In the genomic region with DNA sequence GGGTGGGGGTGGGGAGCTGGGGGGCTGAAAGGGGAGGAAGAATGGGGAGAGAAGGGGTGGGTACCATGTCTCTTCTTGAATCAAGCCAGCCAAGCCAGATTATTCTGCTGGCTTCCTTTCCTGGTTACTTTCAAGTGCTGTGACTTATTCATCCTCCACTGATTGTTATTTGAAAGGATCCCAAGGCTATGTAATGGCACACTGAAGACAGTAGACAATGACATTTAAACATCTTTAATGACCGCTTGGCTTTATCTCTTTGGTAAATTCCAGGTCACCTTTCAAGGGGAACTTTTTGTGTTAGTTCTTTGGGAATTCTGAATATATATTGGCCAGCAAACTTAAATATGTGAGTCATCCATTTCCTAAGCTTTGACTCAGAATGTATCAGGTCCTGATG, we compare ENCODE assay signal across 14 mouse cellular contexts. TPM values are rescaled to one million over a fixed set of nuclear protein-coding genes. Genes with fewer than 3 reads are reported as not detected.
A peak's percentile ranks its signal among the peaks of the same experiment; 100 is the strongest.
DNase-seq lines count a peak whose midpoint lies in the region; ATAC-seq lines count a peak whose summit lies in the region.
"Had no signal": no experiment of that assay in that cellular context is flagged by ENCODE, and none has a peak within 500 bp of the region (broad histone marks: within the 10 kb centered on the region; RNA-seq: fewer than 3 reads in every experiment).

No protein-coding gene starts in this region.

- peaks cover 21% of the 10 kb centered on the region for H3K4me1 ChIP-seq in heart, embryonic 13.5 days
- H3K4me1 ChIP-seq in midbrain, embryonic 10.5 days = peaks cover 38% of the 10 kb centered on the region
- peaks cover 27% of the 10 kb centered on the region for H3K4me1 ChIP-seq in midbrain, embryonic 15.5 days
- peaks cover 7% of the 10 kb centered on the region; the same call in 1 of the 2 replicates for H3K4me1 ChIP-seq in intestine, embryonic 15.5 days (replicated peaks)
- no peaks in the 10 kb centered on the region for H3K4me1 ChIP-seq in stomach, embryonic 15.5 days

- H3K4me3 ChIP-seq in heart, embryonic 13.5 days = peak overlapping the region; percentile 66; the same call in 1 of the 2 replicates
- H3K4me3 ChIP-seq in midbrain, embryonic 10.5 days = peak overlapping the region; percentile 67
- H3K4me3 ChIP-seq in midbrain, embryonic 15.5 days = no peak overlapping the region
- peak overlapping the region; percentile 51 for H3K4me3 ChIP-seq in intestine, embryonic 15.5 days (replicated peaks)
- H3K4me3 ChIP-seq in stomach, embryonic 15.5 days (replicated peaks) = peak overlapping the region; percentile 56

- no peaks in the 10 kb centered on the region for H3K9me3 ChIP-seq in heart, embryonic 13.5 days
- H3K9me3 ChIP-seq in midbrain, embryonic 10.5 days (replicated peaks) = no peaks in the 10 kb centered on the region
- H3K9me3 ChIP-seq in midbrain, embryonic 15.5 days = no peaks in the 10 kb centered on the region
- H3K9me3 ChIP-seq in intestine, embryonic 15.5 days = no peaks in the 10 kb centered on the region
- H3K9me3 ChIP-seq in stomach, embryonic 15.5 days = no peaks in the 10 kb centered on the region

- no peak for ATAC-seq in heart, embryonic 13.5 days (ENCODE audit: extremely low read depth, insufficient number of reproducible peaks, low FRiP score, low TSS enrichment)
- no peak for ATAC-seq in midbrain, embryonic 15.5 days (replicated peaks)
- no peak for ATAC-seq in intestine, embryonic 15.5 days
- no peak for ATAC-seq in stomach, embryonic 15.5 days (ENCODE audit: insufficient read depth, low FRiP score, low read depth)
- no peak for ATAC-seq in erythroid progenitor cell, adult 5-6 weeks (replicated peaks; ENCODE audit: low FRiP score, poor library complexity, severe bottlenecking)
- ATAC-seq: CD4-positive, CD25-positive, alpha-beta regulatory T cell, adult 4 months had no signal

- no peak for DNase-seq in heart, postnatal 25 days (ENCODE audit: low spot score)
- no peak for DNase-seq in midbrain, embryonic 10.5 days (ENCODE audit: low spot score)
- DNase-seq in right cerebral cortex, postnatal 10 days (ENCODE audit: low spot score in 2 of 2) = no peak
- DNase-seq: lung, postnatal 4 days; spleen, adult 18-20 months; thymus, postnatal 14 days had no signal

- no peaks in the 10 kb centered on the region for H3K36me3 ChIP-seq in heart, embryonic 13.5 days
- H3K36me3 ChIP-seq in midbrain, embryonic 10.5 days = no peaks in the 10 kb centered on the region
- H3K36me3 ChIP-seq in midbrain, embryonic 15.5 days (replicated peaks) = no peaks in the 10 kb centered on the region
- H3K36me3 ChIP-seq in intestine, embryonic 15.5 days = no peaks in the 10 kb centered on the region
- no peaks in the 10 kb centered on the region for H3K36me3 ChIP-seq in stomach, embryonic 15.5 days

- peaks cover 38% of the 10 kb centered on the region for H3K27me3 ChIP-seq in heart, embryonic 13.5 days (replicated peaks)
- H3K27me3 ChIP-seq in midbrain, embryonic 10.5 days (ENCODE audit: low read depth, poor library complexity, severe bottlenecking) = peaks cover 48% of the 10 kb centered on the region
- H3K27me3 ChIP-seq in midbrain, embryonic 15.5 days (replicated peaks) = peaks cover 16% of the 10 kb centered on the region; the same call in 1 of the 2 replicates
- H3K27me3 ChIP-seq in intestine, embryonic 15.5 days (replicated peaks) = no peaks in the 10 kb centered on the region
- 0 out of 2 replicates have a peak, but pooled peaks cover 3% of the 10 kb centered on the region for H3K27me3 ChIP-seq in stomach, embryonic 15.5 days (replicated peaks)

- peak overlapping the region; percentile 93 for H3K4me2 ChIP-seq in heart, embryonic 13.5 days
- H3K4me2 ChIP-seq in midbrain, embryonic 15.5 days = no peak overlapping the region
- peak overlapping the region; percentile 94 for H3K4me2 ChIP-seq in intestine, embryonic 15.5 days (replicated peaks)
- H3K4me2 ChIP-seq in stomach, embryonic 15.5 days = peak overlapping the region; percentile 89

- H3K9ac ChIP-seq in heart, embryonic 13.5 days = no peak overlapping the region
- H3K9ac ChIP-seq in midbrain, embryonic 15.5 days = no peak overlapping the region
- H3K9ac ChIP-seq in intestine, embryonic 15.5 days = no peak overlapping the region
- no peak overlapping the region for H3K9ac ChIP-seq in stomach, embryonic 15.5 days

- intact Hi-C loops in heart, postnatal 25 days (cut with DNase I) = no loop called here

- no peak overlapping the region for H3K27ac ChIP-seq in heart, embryonic 13.5 days (replicated peaks)
- H3K27ac ChIP-seq in midbrain, embryonic 10.5 days (replicated peaks) = no peak overlapping the region
- no peak overlapping the region for H3K27ac ChIP-seq in midbrain, embryonic 15.5 days
- no peak overlapping the region for H3K27ac ChIP-seq in intestine, embryonic 15.5 days
- H3K27ac ChIP-seq in stomach, embryonic 15.5 days = no peak overlapping the region

- 58% methylated on average over 1 of the region's 1 CpGs for WGBS in heart, embryonic 13.5 days
- WGBS in midbrain, embryonic 10.5 days = 48% methylated on average over 1 of the region's 1 CpGs
- 49% methylated on average over 1 of the region's 1 CpGs for WGBS in midbrain, embryonic 15.5 days
- WGBS in intestine, embryonic 15.5 days = 56% methylated on average over 1 of the region's 1 CpGs
- WGBS in stomach, embryonic 15.5 days = 53% methylated on average over 1 of the region's 1 CpGs

RNA-seq across cellular contexts. Expression of gene Fgf10, which starts 47.1 kb away (rescaled TPM):
- polyA plus RNA-seq in heart, embryonic 13.5 days (2015; fragmentation: Nextera tagmentation; extraction: Ambion mirVana) = 0.84 and 1.3 TPM in 2 replicates
- total RNA-seq in heart, postnatal 25 days (2021) = under 1 TPM; 0.26 to 0.31 TPM
- polyA plus RNA-seq in midbrain, embryonic 10.5 days (2016; fragmentation: Nextera tagmentation; extraction: Ambion mirVana) = 1.3 and 2.9 TPM in 2 replicates
- polyA plus RNA-seq in midbrain, embryonic 15.5 days (2015; fragmentation: Nextera tagmentation; extraction: Ambion mirVana) = 0.72 and 2.1 TPM in 2 replicates
- 2.2 and 3.0 TPM in 2 replicates for polyA plus RNA-seq in intestine, embryonic 15.5 days (2015; fragmentation: Nextera tagmentation; extraction: Ambion mirVana)
- 6.0 and 9.5 TPM in 2 replicates for polyA plus RNA-seq in stomach, embryonic 15.5 days (2015; fragmentation: Nextera tagmentation; extraction: Ambion mirVana)
- total RNA-seq in erythroid progenitor cell, adult 5-6 weeks (2015; ENCODE audit: low replicate concordance) = not detected in 2 replicates
- total RNA-seq in erythroid progenitor cell, adult 5-6 weeks (2017; ENCODE audit: low replicate concordance) = not detected in 2 replicates
- total RNA-seq: common myeloid progenitor, adult 5-6 weeks; hematopoietic stem cell, adult 5-6 weeks had no signal
